Mouse (Mus musculus) ovary, postnatal 36 days (tissue): ENCODE data around the gene Scgb1c1.
"Not testable (repeated sequence)": the region's sequence is repeated elsewhere in the genome, so short reads cannot be mapped to it uniquely, and the experiment has no call there.

ENCODE experiments used
- DNase-seq: peaks from one replicate; pipeline ENCODE4 v3.0.0; 2022; ENCODE audit warnings: low spot score, mixed read lengths

Gene Scgb1c1

GRCm38 (mm10) chr7:140880865-140881515 is 35.6 kb downstream of the Scgb1c1 start:
- DNase-seq: no peak

- DNase-seq: peak; percentile 91
Measured at GRCm38 (mm10) chr7:140881696-140882468, 36.5 kb downstream of the Scgb1c1 start, which contains the start of the genes Psmd13 and Sirt3. TSS of gene Psmd13 (plus strand) at chr7:140881968. TSS of gene Sirt3 (minus strand) at chr7:140882309.

- DNase-seq: no peak
Measured at GRCm38 (mm10) chr7:140882469-140882803, 37.1 kb downstream of the Scgb1c1 start.

- DNase-seq: not testable (repeated sequence)
Measured at GRCm38 (mm10) chr7:140890636-140891035, 45.3 kb downstream of the Scgb1c1 start.

GRCm38 (mm10) chr7:140894031-140894430 is 48.7 kb downstream of the Scgb1c1 start:
- no peak for DNase-seq

- no peak for DNase-seq
Measured at GRCm38 (mm10) chr7:140894611-140895010, 49.3 kb downstream of the Scgb1c1 start.
